Mouse (Mus musculus): ENCODE data around the gene Sinhcaf. TPM values are rescaled to one million over a fixed set of nuclear protein-coding genes. Genes with fewer than 3 reads are reported as not detected.
"Not testable (repeated sequence)": the region's sequence is repeated elsewhere in the genome, so short reads cannot be mapped to it uniquely, and the experiment has no call there.

The Sinhcaf gene
- total RNA-seq, 2 experiments from 2014 or later, result 4.9 to 5.7 TPM

DNA sequence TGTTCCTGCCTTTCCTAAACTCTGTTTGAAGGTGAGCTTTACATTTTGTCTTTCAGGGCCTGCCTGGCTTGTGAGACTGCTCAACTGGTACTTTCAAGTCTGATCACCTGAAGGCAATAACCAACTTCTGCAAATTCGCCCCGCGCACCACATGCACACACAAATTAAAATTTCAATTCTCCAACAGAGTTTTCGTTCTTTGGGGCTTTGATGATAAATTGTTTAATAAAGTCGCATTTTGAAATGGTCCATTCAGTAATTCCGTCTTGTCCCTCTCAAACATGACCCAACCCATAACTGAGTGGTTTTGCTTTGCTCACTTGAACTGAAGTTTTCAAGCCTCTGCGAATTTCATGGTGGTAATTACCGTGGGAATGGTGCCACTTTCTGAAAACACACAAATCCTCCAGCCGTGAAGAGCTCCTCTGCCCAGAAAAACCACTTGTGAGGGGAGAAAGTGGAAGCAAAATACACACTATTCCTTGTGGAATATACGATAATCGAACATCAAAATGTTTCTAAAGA lies 676 bp upstream of the Sinhcaf start:
- no peak for DNase-seq (ENCODE audit: low spot score)
- intact Hi-C loops (cut with DNase I), result loop anchor here (5.0 kb wide), 1 partner anchor 155 kb away; the partner anchor contains the start of gene Dennd5b

DNA sequence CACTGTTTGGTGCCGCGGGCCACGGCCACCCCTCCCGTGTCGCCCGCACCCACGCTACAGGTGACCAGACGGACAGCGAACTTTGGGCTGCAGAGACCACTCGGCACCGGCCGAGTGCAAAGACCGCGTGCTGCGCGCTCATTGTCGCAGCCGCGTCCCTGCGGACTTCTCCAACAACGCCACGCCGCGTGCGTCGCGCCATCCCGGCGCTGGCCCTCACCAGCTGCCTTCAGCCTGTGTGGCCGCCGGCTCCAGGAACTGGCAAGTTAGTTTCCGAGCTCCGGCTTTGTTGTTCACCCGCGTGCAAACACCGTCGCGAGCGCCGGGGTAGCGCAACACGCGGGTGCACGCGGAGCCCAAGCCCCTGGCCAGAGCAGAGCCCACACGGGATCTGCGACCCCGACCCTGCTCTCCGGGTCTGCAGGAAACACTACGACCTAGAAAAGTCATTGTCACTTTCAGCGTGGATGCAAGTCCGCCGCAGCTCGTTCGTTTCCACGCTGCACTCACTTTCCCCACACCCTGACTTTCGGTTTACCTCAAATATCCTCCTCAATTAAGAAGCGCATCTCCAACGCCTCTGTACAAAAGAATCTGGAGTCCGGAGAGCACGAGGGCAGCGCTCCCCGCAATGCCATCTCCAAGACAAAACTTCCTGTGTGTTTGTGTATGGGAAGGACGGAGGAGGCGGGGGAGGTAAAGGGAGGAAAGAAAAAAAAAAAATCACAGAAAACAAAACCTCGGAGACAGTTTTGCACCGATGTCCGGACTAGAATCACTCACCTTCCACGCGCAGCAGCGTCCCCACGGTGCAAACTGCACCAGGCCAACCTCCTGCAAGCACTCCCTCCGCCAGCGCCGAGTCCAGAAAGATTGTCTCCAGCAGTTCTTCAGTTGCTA lies 508 bp downstream of the Sinhcaf start:
- peak; percentile 1 for DNase-seq (ENCODE audit: low spot score)
- intact Hi-C loops (cut with DNase I), result loop anchor here (5.0 kb wide), 1 partner anchor 157 kb away; the partner anchor contains the start of gene Dennd5b

DNA sequence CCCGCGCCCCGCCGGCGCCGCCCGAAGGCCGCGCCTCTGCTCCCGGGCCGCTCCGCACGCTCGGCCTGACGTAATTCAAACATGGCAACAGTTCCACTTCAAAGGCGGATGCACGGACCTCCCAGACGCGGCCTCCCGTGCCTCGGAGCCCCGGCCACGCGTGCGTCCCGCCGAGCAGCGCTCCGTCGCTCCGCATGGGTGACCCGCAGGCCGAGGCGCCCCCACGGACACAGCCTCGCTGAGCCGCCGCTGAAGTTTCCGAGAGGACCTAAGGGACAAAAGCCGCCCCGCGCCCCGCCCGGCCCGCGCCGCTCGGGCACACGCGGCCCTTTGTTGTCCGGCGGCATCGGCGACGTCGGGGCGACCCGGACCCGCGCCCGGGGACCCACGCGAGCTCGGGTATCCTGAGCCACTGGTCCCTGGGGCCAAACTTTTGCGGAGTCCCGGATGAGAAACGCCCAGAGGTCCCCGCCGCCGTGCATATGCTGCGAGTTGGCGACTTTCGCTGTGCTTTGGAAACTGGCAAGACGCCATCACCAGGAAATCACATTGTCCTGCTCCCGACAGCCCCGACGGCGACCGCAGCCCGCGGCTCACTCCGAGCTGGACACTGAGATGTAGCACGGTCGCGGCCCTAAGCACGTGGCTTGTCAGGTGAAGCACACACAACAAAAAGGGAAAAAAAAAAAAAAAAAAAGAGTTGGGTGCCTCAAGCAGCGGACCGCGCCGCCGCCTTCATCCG lies 1.3 kb downstream of the Sinhcaf start:
- intact Hi-C loops (cut with DNase I), result loop anchor here (5.0 kb wide), 1 partner anchor 157 kb away; the partner anchor contains the start of gene Dennd5b
- peak; percentile 44 for DNase-seq (ENCODE audit: low spot score)

DNA sequence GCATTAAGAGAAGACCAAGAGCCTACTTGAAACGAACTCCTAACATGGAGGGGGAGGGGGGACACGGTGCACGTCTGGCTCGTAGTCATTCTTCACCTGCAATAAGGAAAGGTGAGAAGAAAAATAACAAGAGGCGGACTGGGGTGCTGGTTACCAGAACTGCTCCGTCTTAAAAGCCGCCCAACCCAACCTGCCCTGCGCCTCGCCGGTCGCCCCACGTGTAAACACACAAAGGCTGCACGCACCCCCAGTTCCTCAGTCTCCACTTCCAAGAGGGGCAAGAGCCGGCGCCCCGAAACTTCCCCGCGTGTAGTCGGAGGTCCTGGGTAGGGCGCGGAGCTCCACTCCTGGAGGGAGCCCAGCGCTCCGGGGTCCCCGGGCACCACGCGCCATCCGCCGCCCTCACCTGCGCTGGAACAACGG lies 1.9 kb downstream of the Sinhcaf start:
- intact Hi-C loops (cut with DNase I), result no loop called here
- no peak for DNase-seq (ENCODE audit: low spot score)

DNA sequence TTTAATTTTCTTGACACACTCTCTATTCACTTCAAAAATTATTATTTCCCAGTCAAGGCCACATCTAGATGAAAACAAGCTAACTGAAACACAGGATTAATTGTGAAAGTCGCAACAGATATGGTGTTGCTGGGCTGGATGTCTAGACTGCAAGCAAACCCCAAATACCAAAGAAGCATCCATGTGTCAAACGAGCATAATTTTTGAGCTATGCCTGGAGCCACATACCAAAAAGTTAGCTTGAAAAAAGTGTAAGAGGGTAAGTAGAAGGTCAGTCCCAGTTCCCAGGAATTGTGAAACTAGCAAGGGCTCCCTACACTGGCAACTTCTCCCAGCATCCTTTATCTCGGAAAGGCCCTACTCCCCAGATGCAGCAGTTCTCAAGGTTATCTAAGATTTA lies 2.6 kb downstream of the Sinhcaf start:
- DNase-seq (ENCODE audit: low spot score), result no peak
- intact Hi-C loops (cut with DNase I), result no loop called here

DNA sequence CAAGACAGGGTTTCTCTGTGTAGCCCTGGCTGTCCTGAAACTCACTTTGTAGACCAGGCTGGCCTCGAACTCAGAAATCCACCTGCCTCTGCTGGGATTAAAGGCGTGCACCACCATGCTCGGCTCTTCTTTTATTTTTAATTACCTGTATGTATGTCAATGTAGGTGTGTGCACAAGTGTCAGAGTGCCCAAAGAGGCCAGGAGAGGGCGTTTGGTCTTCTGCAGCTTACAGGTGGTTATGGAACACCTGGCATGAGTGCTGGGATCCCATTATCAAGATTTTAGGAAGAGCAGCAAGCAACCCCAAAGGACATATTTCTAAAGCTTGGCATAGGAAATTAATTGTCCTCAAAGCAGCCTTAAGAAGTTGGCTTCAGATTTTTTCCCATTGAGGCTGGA lies 3.9 kb downstream of the Sinhcaf start:
- DNase-seq (ENCODE audit: low spot score), result no peak
- intact Hi-C loops (cut with DNase I), result no loop called here

DNA sequence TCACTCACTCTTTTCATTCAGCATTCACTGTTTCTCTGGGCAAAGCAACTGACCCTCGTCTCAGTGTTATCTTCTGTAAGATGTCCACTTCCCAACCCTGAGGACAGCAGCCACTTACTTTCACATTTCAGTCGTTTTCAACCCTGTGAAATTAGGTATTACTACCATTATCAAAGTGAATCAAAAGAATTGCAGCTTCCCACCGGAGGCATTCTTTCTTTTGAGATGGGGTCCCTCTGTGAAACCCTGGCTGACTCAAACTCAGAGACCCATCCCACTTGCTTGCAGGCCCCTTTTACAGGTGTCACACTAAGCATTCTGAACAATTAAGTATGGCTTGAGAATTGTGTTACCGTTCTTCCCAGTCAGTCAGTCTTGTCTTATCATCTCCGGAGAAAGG lies 4.4 kb downstream of the Sinhcaf start:
- DNase-seq (ENCODE audit: low spot score), result no peak
- intact Hi-C loops (cut with DNase I), result no loop called here

DNA sequence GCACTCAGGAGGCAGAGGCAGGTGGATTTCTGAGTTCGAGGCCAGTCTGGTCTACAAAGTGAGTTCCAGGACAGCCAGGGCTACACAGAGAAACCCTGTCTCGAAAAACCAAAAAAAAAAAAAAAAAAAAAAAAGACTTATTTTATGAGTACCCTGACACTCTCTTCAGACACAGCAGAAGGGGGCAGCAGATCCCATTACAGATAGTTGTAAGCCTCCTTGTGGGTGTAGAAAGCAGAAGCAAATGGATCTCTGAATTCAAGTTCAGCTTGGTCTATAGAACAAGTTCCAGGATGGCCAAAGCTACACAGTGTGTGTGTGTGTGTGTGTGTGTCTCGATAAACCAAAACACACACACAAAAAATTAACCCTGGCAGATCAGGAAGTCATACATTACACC lies 5.9 kb downstream of the Sinhcaf start:
- intact Hi-C loops (cut with DNase I); DNase-seq (ENCODE audit: low spot score): not testable (repeated sequence)

DNA sequence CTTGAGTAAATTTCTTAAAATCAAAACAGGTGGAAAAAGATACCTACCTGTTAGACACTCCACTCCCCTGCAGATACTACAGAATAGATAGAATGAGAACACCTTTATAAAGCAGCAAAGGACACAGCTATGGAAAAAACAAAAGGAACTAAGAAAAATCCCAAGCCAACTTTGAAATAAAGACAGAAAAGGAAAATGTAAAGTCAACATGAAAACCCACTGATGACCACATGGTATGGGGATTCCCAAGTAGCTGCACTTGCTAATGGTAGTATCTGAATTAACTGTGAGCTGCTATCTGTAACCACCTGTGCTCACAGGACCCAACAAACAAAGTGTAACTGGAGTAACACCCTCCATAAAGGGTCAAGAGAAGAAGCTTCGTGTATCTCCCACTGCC lies 8.6 kb downstream of the Sinhcaf start:
- intact Hi-C loops (cut with DNase I), result no loop called here
- no peak for DNase-seq (ENCODE audit: low spot score)

DNA sequence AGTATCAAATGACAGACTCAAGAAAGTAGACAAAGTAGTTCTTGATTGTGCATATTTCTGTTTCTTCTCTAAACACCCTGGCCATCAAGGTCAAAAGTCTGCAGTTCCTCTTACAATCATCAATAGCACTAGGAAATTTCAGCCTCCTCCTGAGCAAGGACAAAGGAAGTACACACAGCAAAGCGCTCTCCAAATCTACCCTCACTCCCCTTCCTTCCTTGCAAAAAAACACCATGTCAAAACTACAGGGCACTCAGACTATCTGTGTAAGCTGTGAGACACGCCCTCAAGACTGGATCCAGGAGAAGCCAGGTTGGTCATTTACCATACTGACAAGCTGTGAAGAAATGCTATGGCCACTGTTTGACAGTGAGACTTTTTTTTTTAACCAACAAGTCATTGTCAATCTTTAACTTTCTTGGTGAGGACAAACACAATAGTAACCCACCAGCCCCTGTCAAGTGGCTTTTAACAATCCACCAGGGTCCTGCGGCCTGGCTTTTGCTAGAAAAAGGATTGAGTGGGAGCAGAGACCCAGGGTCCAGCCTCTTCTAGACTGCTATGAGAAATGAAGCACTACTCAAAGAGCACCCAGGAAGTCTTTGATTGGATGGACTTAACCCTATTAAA lies 11.2 kb downstream of the Sinhcaf start:
- intact Hi-C loops (cut with DNase I), result no loop called here
- DNase-seq (ENCODE audit: low spot score), result no peak

DNA sequence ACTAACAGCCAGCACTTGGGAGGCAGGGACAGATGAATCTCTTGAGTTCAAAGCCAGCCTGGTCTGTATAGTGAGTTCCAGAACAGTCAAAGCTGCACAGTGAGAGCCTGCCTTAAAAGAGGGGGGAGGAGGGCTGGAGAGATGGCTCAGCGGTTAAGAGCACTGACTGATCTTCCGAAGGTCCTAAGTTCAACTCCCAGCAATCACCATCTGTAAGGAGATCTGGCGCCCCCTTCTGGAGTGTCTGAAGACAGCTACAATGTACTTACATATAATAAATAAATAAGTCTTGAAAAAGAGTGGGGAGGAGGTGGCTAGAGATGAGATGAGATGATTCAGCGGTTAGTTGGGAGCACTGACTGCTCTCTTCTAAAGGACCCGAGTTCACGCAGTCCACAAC lies 15.0 kb downstream of the Sinhcaf start:
- intact Hi-C loops (cut with DNase I), result no loop called here
- DNase-seq (ENCODE audit: low spot score), result no peak

DNA sequence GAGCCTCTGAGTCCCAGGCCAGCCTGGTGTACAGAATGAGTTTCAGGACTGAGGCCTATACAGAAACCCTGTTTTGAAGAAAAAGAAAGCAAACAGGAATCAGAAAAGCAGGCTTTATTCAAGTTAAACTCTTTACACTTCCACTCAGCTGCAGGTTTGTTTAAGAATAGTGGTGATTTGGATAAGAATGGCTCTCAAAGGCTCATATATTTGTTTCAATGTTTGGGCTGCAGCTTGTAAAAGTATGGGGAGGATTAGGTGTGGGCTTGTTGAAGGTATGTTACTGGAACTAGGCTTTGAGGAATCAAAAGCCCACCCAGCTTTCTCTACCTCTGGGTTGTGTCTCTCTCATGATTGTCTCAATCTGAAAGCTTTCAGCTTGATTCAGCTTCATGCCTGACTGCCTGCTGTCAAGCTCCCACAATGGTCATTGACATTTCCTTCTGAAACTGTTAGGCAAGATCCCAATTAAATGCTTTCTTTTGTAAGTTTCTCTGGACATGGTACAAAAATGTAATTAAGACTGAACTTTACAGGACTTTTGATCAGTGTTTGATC lies 27.3 kb downstream of the Sinhcaf start:
- DNase-seq (ENCODE audit: low spot score), result no peak
- intact Hi-C loops (cut with DNase I), result no loop called here

DNA sequence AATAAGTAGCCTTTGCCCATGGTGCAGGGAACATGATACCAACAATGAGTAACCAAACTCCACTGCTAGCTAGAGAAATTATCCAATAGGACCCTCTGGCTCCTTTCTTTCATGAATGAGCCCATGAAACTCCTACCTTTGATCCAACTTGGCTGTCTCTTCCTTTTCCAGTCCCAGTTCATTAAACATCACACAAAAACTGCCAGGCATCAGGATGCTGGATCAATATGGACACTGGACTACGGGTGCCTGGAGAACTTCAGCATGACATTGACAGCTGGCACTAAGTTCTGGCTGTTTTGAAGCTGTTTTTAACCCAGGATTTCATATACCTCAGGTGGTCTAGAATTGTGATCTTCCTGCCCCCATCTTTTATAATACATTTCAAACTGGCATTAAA lies 28.6 kb downstream of the Sinhcaf start:
- DNase-seq (ENCODE audit: low spot score), result no peak
- intact Hi-C loops (cut with DNase I), result no loop called here

DNA sequence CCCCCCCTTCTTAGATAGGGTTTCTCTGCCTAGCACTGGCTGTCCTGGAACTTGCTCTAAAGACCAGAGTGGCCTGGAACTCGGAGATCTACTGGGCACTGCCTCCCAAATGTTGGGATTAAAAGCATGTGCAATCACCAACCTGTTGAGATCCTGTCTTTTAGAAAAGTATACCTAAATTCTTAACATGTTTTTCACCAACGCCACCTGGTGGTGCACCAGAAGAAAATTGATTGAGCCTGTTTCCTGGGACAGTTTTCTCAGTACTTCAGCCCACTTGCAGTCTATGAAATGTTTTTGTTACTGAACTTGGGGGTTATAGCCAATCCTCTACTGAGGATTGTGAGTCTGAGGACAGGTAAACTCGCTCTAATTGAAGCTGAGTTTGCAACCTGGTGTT lies 29.4 kb downstream of the Sinhcaf start:
- no peak for DNase-seq (ENCODE audit: low spot score)
- intact Hi-C loops (cut with DNase I), result no loop called here

DNA sequence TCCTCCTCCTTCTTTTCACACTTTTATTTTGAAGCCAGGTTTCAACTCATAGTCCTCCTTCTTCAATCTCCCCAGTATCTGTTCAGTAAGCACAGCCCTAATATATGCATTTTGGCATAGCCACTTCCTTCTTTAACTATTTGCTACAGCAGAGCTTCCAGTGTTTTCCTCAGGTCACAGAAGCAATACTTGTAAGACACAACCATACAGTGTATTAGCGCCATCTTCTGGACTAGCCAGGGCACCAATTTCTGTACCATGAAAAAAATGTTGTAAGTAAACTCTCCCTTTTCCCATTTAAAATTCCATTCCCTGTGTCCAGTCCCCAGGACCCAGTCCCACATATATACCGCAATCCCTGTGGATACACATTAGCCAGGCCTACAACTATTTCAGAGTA lies 32.3 kb downstream of the Sinhcaf start:
- DNase-seq (ENCODE audit: low spot score), result no peak
- intact Hi-C loops (cut with DNase I), result loop anchor here (5.0 kb wide), 2 partner anchors 117 to 697 kb away; no protein-coding TSS in a partner anchor

DNA sequence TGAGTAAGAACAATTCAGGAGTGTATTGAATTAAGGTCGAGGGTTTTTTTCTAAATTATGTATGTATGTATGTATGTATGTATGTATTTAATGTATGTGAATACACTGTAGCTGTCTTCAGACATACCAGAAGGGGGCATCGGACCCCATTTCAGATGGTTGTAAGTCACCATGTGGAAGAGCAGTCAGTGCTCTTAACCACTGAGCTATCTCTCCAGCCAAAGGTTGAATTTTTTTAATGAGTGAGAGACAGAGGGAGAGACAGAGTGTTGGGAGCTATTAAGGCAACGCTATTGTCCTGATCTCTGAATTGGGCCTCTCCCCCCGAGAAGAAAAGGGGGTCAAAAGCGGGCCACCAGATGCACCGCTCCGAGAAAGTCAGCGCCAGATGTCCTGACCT lies 34.4 kb downstream of the Sinhcaf start:
- intact Hi-C loops (cut with DNase I), result loop anchor here (2.0 to 5.0 kb wide), 3 partner anchors 31 to 695 kb away; no protein-coding TSS in a partner anchor
- DNase-seq (ENCODE audit: low spot score), result not testable (repeated sequence)

DNA sequence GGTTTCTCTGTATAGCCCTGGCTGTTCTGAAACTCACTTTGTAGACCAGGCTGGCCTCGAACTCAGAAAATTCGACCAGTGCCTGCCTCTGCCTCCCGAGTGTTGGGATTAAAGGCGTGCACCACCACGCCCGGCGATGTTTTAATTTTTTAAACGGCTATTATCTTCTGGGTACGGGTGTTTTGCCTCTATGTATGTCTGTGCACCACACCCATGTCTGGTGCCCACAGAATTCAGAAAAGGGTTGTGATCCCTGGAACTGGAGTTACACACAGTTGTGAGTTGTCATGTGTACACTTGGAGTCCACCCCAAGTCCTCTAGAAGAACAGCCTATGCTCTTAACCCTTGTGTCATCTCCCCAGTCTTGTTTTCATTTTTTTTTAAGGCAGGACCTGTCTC lies 39.3 kb downstream of the Sinhcaf start:
- intact Hi-C loops (cut with DNase I), result no loop called here
- DNase-seq (ENCODE audit: low spot score), result no peak

DNA sequence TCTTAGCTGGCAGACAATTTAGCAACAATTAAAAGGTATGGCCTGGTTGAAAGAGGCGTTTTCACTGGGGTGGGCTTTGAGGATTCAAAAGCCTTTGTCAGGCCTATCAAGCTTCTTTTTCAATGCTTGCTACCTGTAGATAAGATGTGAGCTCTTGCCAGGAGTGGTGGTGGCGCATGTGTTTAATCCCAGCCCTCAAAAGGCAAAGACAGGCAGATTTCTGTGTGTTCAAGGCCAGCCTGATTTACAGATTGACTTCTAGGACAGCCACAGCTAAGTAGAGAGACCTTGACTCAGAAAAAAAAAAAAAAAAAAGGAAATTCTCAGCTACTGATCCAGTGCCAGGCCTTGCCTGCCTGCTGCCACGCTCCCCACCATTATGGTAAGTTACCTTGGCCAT lies 43.5 kb downstream of the Sinhcaf start:
- DNase-seq (ENCODE audit: low spot score), result no peak
- intact Hi-C loops (cut with DNase I), result no loop called here

DNA sequence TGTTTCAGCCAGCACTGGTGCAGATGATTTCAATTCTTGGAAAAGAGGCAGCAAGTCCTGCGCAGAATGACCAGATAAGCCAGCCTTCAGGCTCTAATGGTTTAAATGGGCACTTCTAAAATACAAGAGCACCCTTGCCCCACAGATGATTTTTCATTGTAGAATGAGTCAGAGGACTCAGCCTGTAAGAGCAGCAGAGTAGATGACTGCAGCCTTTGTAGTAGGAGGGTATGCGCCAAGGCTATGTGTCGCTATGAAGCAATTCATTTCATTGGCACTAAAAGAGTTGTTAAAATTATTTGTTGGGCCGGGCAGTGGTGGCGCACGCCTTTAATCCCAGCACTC lies 49.8 kb downstream of the Sinhcaf start:
- intact Hi-C loops (cut with DNase I), result loop anchor here (5.0 kb wide), 1 partner anchor 64 kb away; the partner anchor contains the start of gene Ipo8
- no peak for DNase-seq (ENCODE audit: low spot score)

Data from heart, postnatal 25 days (tissue).